Mouse (Mus musculus): ENCODE results near the gene Clgn. TPM values are rescaled to one million over a fixed set of nuclear protein-coding genes. Genes with fewer than 3 reads are reported as not detected.

The Clgn gene
- polyA plus RNA-seq, 1 experiment from 2014 or later = 0.05 TPM

DNA sequence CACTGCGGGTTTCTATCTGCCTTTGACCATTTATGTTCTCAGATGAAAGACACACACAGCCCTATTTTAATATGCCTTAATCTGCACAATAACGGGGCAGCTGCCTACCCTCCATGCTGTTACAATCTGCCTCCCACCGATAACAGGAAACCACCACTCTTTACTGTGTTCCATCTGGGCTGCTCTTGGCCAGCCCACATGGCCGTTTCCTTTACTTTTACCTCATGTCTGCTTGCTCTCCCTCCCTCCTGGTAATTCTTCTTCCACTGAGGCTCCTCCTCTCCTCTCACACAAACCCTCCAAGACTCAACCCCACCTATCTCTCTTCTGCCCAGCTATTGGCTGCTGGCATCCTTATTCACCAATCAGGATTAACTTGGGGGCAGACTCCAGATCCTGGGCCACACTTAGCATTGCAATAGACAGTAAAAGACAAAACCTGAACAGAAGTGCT, 39.4 kb downstream of the Clgn start:
- Histone ChIP-seq H3K4me2 (ENCODE audit: low read depth, low read length) (no peak overlapping the region), H3K4me1 (replicated peaks; ENCODE audit: control insufficient read depth, insufficient read depth, low read length) (peaks cover 7% of the 10 kb centered on the region; the same call in 1 of the 2 replicates), H3K27me3 (ENCODE audit: control insufficient read depth, insufficient read depth, low read depth, low read length) (no peaks in the 10 kb centered on the region; the same call in 1 of the 2 replicates), H3K36me3 (ENCODE audit: control insufficient read depth, insufficient read depth, low read length) (peaks cover 4% of the 10 kb centered on the region; the same call in 1 of the 2 replicates), H3K4me3 (ENCODE audit: low read length) (no peak overlapping the region), H3K27ac (ENCODE audit: low read length) (no peak overlapping the region), H3K9me3 (ENCODE audit: control insufficient read depth, low read length) (no peaks in the 10 kb centered on the region), H3K9ac (ENCODE audit: low read length) (no peak overlapping the region)
- WGBS = 63% methylated on average over 4 of the region's 4 CpGs
- ATAC-seq (ENCODE audit: low read depth) = no peak

DNA sequence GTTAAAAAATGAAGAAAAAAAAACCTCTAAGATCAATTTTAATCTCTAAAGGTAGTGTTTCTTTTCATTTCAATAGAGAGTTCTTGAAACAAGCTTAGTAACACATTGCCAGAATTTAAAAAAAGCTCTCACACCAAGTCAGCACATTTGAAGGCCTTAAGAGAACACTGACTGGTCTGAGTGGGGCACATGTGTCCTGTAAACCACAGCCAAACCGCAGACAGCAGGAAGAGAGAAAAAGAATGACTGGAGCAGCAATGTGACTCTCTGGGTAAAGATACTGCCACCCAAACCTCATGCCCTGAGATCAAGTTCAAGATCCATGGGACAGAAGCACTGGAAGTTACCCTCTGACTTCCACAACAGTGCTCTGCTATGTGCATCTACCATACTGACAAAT, 47.4 kb downstream of the Clgn start:
- no peaks in the 10 kb centered on the region for H3K27me3 ChIP-seq (ENCODE audit: control insufficient read depth, insufficient read depth, low read depth, low read length)
- H3K27ac ChIP-seq (ENCODE audit: low read length) = no peak overlapping the region
- no peak overlapping the region for H3K4me3 ChIP-seq (ENCODE audit: low read length)
- H3K36me3 ChIP-seq (ENCODE audit: control insufficient read depth, insufficient read depth, low read length) = peaks cover 12% of the 10 kb centered on the region; the same call in 1 of the 2 replicates
- H3K9ac ChIP-seq (ENCODE audit: low read length) = no peak overlapping the region
- no peak for ATAC-seq (ENCODE audit: low read depth)
- no peak overlapping the region for H3K4me2 ChIP-seq (ENCODE audit: low read depth, low read length)
- peaks cover 7% of the 10 kb centered on the region for H3K4me1 ChIP-seq (replicated peaks; ENCODE audit: control insufficient read depth, insufficient read depth, low read length)
- H3K9me3 ChIP-seq (ENCODE audit: control insufficient read depth, low read length) = no peaks in the 10 kb centered on the region
- WGBS = 95% methylated on average over 1 of the region's 1 CpGs

DNA sequence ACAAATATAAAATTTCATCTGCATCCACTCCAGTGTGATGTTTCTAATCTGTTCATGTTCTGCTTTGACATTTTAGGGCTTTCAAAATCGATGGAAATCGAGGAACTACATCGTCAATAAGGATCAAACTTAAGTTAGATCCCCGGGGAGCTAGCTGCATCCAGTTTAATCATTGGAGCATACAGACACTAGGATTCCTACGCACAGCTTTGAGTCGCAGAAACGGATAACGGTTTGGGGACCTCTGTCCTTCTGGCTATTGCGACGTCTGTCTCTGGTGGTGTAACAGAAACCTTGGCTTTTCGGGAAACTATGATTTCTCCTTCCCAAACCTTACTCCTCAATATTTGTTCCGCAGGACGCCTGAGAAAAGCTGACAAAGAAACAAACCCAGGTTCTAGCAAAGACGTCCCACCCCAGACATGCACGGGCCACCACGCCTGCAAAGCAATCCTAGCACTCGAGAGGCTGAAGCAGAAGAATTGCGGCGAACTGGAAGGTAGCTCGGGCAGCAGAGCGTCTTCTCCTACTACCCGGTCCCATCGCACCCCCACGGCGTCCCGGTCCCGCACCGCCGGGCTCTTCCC, 52.1 kb downstream of the Clgn start:
- H3K9ac ChIP-seq (ENCODE audit: low read length) = peak overlapping the region; percentile 95
- 1% methylated on average over 29 of the region's 29 CpGs for WGBS
- peak overlapping the region; percentile 91 for H3K27ac ChIP-seq (ENCODE audit: low read length)
- peak overlapping the region; percentile 94 for H3K4me3 ChIP-seq (ENCODE audit: low read length)
- H3K4me1 ChIP-seq (replicated peaks; ENCODE audit: control insufficient read depth, insufficient read depth, low read length) = peaks cover 10% of the 10 kb centered on the region
- peaks cover 4% of the 10 kb centered on the region; the same call in 1 of the 2 replicates for H3K36me3 ChIP-seq (ENCODE audit: control insufficient read depth, insufficient read depth, low read length)
- no peak for ATAC-seq (ENCODE audit: low read depth)
- peak overlapping the region; percentile 88 for H3K4me2 ChIP-seq (ENCODE audit: low read depth, low read length)
- no peaks in the 10 kb centered on the region for H3K27me3 ChIP-seq (ENCODE audit: control insufficient read depth, insufficient read depth, low read depth, low read length)
- H3K9me3 ChIP-seq (ENCODE audit: control insufficient read depth, low read length) = no peaks in the 10 kb centered on the region

GRCm38 (mm10) chr8:83442243-83443051, 52.8 kb downstream of the Clgn start:
- Histone ChIP-seq H3K27me3 (ENCODE audit: control insufficient read depth, insufficient read depth, low read depth, low read length) (no peaks in the 10 kb centered on the region), H3K4me3 (ENCODE audit: low read length) (peak overlapping the region; percentile 94), H3K4me2 (ENCODE audit: low read depth, low read length) (peak overlapping the region; percentile 88), H3K36me3 (ENCODE audit: control insufficient read depth, insufficient read depth, low read length) (peaks cover 3% of the 10 kb centered on the region; the same call in 1 of the 2 replicates), H3K27ac (ENCODE audit: low read length) (peak overlapping the region; percentile 91), H3K9me3 (ENCODE audit: control insufficient read depth, low read length) (no peaks in the 10 kb centered on the region), H3K9ac (ENCODE audit: low read length) (peak overlapping the region; percentile 95), H3K4me1 (replicated peaks; ENCODE audit: control insufficient read depth, insufficient read depth, low read length) (peaks cover 10% of the 10 kb centered on the region)
- ATAC-seq (ENCODE audit: low read depth) = peak; percentile 100
- WGBS = under 1% methylated on average over 57 of the region's 64 CpGs

- Histone ChIP-seq H3K27me3 (ENCODE audit: control insufficient read depth, insufficient read depth, low read depth, low read length) (no peaks in the 10 kb centered on the region), H3K9ac (ENCODE audit: low read length) (peak overlapping the region; percentile 65), H3K4me1 (replicated peaks; ENCODE audit: control insufficient read depth, insufficient read depth, low read length) (peaks cover 10% of the 10 kb centered on the region), H3K9me3 (ENCODE audit: control insufficient read depth, low read length) (no peaks in the 10 kb centered on the region), H3K27ac (ENCODE audit: low read length) (no peak overlapping the region), H3K36me3 (ENCODE audit: control insufficient read depth, insufficient read depth, low read length) (no peaks in the 10 kb centered on the region), H3K4me3 (ENCODE audit: low read length) (peak overlapping the region; percentile 94), H3K4me2 (ENCODE audit: low read depth, low read length) (peak overlapping the region; percentile 88)
- ATAC-seq (ENCODE audit: low read depth) = no peak
- WGBS = 22% methylated on average over 5 of the region's 5 CpGs
Observed at GRCm38 (mm10) chr8:83443052-83443400, 53.4 kb downstream of the Clgn start.

DNA sequence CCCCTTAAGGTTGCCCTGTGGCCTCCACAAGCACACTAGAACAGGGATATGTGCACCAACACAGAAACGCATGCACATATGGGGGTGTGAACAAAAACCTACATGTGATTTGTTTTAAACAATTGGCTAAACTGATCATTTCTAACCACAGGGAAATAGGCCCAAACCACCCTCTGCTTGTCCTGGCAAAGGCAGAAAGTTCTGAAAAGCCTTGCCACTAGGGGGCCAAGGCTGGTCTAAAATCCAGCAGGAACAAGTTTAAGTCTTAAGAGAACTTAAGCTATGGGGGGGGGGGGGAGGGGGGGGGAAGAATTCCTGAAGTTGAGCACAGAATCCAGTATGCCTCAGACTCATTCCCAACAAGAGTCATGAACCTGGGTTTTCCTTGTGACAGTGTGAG, 60.3 kb downstream of the Clgn start:
- no peak for ATAC-seq (ENCODE audit: low read depth)
- no peak overlapping the region for H3K9ac ChIP-seq (ENCODE audit: low read length)
- H3K4me3 ChIP-seq (ENCODE audit: low read length) = no peak overlapping the region
- H3K27me3 ChIP-seq (ENCODE audit: control insufficient read depth, insufficient read depth, low read depth, low read length) = no peaks in the 10 kb centered on the region
- H3K4me1 ChIP-seq (replicated peaks; ENCODE audit: control insufficient read depth, insufficient read depth, low read length) = no peaks in the 10 kb centered on the region
- H3K36me3 ChIP-seq (ENCODE audit: control insufficient read depth, insufficient read depth, low read length) = no peaks in the 10 kb centered on the region
- no peaks in the 10 kb centered on the region for H3K9me3 ChIP-seq (ENCODE audit: control insufficient read depth, low read length)
- 74% methylated on average over 1 of the region's 1 CpGs for WGBS
- no peak overlapping the region for H3K27ac ChIP-seq (ENCODE audit: low read length)
- H3K4me2 ChIP-seq (ENCODE audit: low read depth, low read length) = no peak overlapping the region

GRCm38 (mm10) chr8:83451056-83451455, 61.4 kb downstream of the Clgn start:
- ATAC-seq (ENCODE audit: low read depth) = no peak
- 12% methylated on average over 3 of the region's 3 CpGs for WGBS

GRCm38 (mm10) chr8:83457121-83457520, 67.5 kb downstream of the Clgn start:
- Histone ChIP-seq H3K27ac (ENCODE audit: low read length) (no peak overlapping the region), H3K27me3 (ENCODE audit: control insufficient read depth, insufficient read depth, low read depth, low read length) (no peaks in the 10 kb centered on the region), H3K36me3 (ENCODE audit: control insufficient read depth, insufficient read depth, low read length) (no peaks in the 10 kb centered on the region), H3K4me2 (ENCODE audit: low read depth, low read length) (peak overlapping the region; percentile 31), H3K4me3 (ENCODE audit: low read length) (0 out of 2 replicates have a peak overlapping the region, but pooled peaks have one; percentile 16), H3K9ac (ENCODE audit: low read length) (peak overlapping the region; percentile 19; the same call in 1 of the 2 replicates), H3K4me1 (replicated peaks; ENCODE audit: control insufficient read depth, insufficient read depth, low read length) (no peaks in the 10 kb centered on the region), H3K9me3 (ENCODE audit: control insufficient read depth, low read length) (no peaks in the 10 kb centered on the region; the same call in 1 of the 2 replicates)
- ATAC-seq (ENCODE audit: low read depth) = 0 out of 2 replicates have a peak, but pooled peaks have one; percentile 23
- WGBS = 52% methylated on average over 6 of the region's 6 CpGs

More at GRCm38 (mm10) chr8:83451056-83451455, 61.4 kb downstream of the Clgn start:
- Histone ChIP-seq H3K4me1 (replicated peaks; ENCODE audit: control insufficient read depth, insufficient read depth, low read length) (no peaks in the 10 kb centered on the region), H3K27ac (ENCODE audit: low read length) (no peak overlapping the region), H3K9me3 (ENCODE audit: control insufficient read depth, low read length) (no peaks in the 10 kb centered on the region), H3K36me3 (ENCODE audit: control insufficient read depth, insufficient read depth, low read length) (no peaks in the 10 kb centered on the region), H3K4me2 (ENCODE audit: low read depth, low read length) (no peak overlapping the region), H3K9ac (ENCODE audit: low read length) (no peak overlapping the region), H3K4me3 (ENCODE audit: low read length) (no peak overlapping the region), H3K27me3 (ENCODE audit: control insufficient read depth, insufficient read depth, low read depth, low read length) (no peaks in the 10 kb centered on the region)

GRCm38 (mm10) chr8:83458222-83458621, 68.6 kb downstream of the Clgn start, which contains the start of gene Scoc:
Gene Scoc (minus strand): TSS chr8:83458391.
- peak within 1 kb of the TSS; percentile 19; the same call in 1 of the 2 replicates for H3K9ac ChIP-seq (ENCODE audit: low read length)
- peak; percentile 92 for ATAC-seq (ENCODE audit: low read depth)
- no peaks in the 10 kb centered on the region for H3K27me3 ChIP-seq (ENCODE audit: control insufficient read depth, insufficient read depth, low read depth, low read length)
- H3K36me3 ChIP-seq (ENCODE audit: control insufficient read depth, insufficient read depth, low read length) = no peaks in the 10 kb centered on the region
- H3K4me1 ChIP-seq (replicated peaks; ENCODE audit: control insufficient read depth, insufficient read depth, low read length) = no peaks in the 10 kb centered on the region
- 53% methylated on average over 14 of the region's 14 CpGs for WGBS
- H3K9me3 ChIP-seq (ENCODE audit: control insufficient read depth, low read length) = no peaks in the 10 kb centered on the region; the same call in 1 of the 2 replicates
- peak within 1 kb of the TSS; percentile 42 for H3K4me2 ChIP-seq (ENCODE audit: low read depth, low read length)
- H3K4me3 ChIP-seq (ENCODE audit: low read length) = 0 out of 2 replicates have a peak within 1 kb of the TSS, but pooled peaks have one; percentile 16
- peak within 1 kb of the TSS; percentile 76 for H3K27ac ChIP-seq (ENCODE audit: low read length)
